Mouse (Mus musculus) lung, embryonic 15.5 days (tissue): Measurements from ENCODE around the gene Rb1. TPM values are rescaled to one million over a fixed set of nuclear protein-coding genes. Genes with fewer than 3 reads are reported as not detected.

Source experiments
- ATAC-seq: fragments of 200-750 bp; cut with Nextera tagmentation; 2 replicates; pipeline ENCODE4 v1.8.0; 2017; ENCODE audit warnings: moderate number of reproducible peaks, borderline replicate concordance; ENCODE audit not compliant: low FRiP score, low TSS enrichment; ENCODE audit errors: extremely low read depth
- H3K27ac ChIP-seq: fragments of 300-500 bp; sonication (generic); 2 replicates; pipeline ENCODE4 v1.5.1; 2015; ENCODE audit warnings: moderate library complexity, mild to moderate bottlenecking, inconsistent platforms
- H3K27me3 ChIP-seq: fragments of 300-500 bp; sonication (generic); 2 replicates; pipeline ENCODE4 v1.6.1; 2015; ENCODE audit warnings: inconsistent platforms
- H3K36me3 ChIP-seq: fragments of 300-500 bp; sonication (generic); 2 replicates; pipeline ENCODE4 v1.6.1; 2015; ENCODE audit warnings: inconsistent platforms
- H3K4me1 ChIP-seq: fragments of 300-500 bp; sonication (generic); 2 replicates; pipeline ENCODE4 v1.6.1; 2015; ENCODE audit warnings: inconsistent platforms
- H3K4me2 ChIP-seq: fragments of 300-500 bp; sonication (generic); 2 replicates; pipeline ENCODE4 v1.6.1; 2015; ENCODE audit warnings: inconsistent platforms, mild to moderate bottlenecking, moderate library complexity
- H3K4me3 ChIP-seq: fragments of 300-500 bp; sonication (generic); 2 replicates; pipeline ENCODE4 v1.5.1; 2015; ENCODE audit warnings: mild to moderate bottlenecking, inconsistent platforms
- H3K9ac ChIP-seq: fragments of 300-500 bp; sonication (generic); 2 replicates; pipeline ENCODE4 v1.6.1; 2015; ENCODE audit warnings: inconsistent platforms
- H3K9me3 ChIP-seq: fragments of 300-500 bp; sonication (generic); 2 replicates; pipeline ENCODE4 v1.6.1; 2016; ENCODE audit warnings: inconsistent platforms
- WGBS: fragments of 180-500 bp; shearing (Covaris S2); methylation state at CpG from one replicate; pipeline ENCODE4 v1.1.7; 2015; 5-methylcytosine and 5-hydroxymethylcytosine counted together
- polyA plus RNA-seq: library from polyadenylated mRNA; unstranded; fragments of >200 nt; fragmentation: Nextera tagmentation; extraction: Ambion mirVana; gene quantifications from 2 replicates; pipeline ENCODE4 v1.2.1, GENCODE M21; 2015

The Rb1 gene
- polyA plus RNA-seq, 1 experiment from 2014 or later, result 14.5 TPM

- peaks cover 72% of the 10 kb centered on the region for H3K36me3 ChIP-seq
- 83% methylated on average over 6 of the region's 6 CpGs for WGBS
These were observed 157.0 kb downstream of the Rb1 start for GRCm38 (mm10) chr14:73168605-73169004.

GRCm38 (mm10) chr14:73165136-73165535, 160.5 kb downstream of the Rb1 start:
- no peaks in the 10 kb centered on the region for H3K27me3 ChIP-seq
- H3K4me3 ChIP-seq, result no peak overlapping the region
- ATAC-seq, result no peak
- 91% methylated on average over 6 of the region's 6 CpGs for WGBS
- H3K27ac ChIP-seq, result no peak overlapping the region
- H3K9ac ChIP-seq, result no peak overlapping the region
- H3K36me3 ChIP-seq, result peaks cover 76% of the 10 kb centered on the region
- no peaks in the 10 kb centered on the region for H3K4me1 ChIP-seq
- H3K4me2 ChIP-seq, result no peak overlapping the region
- H3K9me3 ChIP-seq, result no peaks in the 10 kb centered on the region

More at GRCm38 (mm10) chr14:73168605-73169004, 157.0 kb downstream of the Rb1 start:
- no peak overlapping the region for H3K9ac ChIP-seq
- H3K27ac ChIP-seq, result no peak overlapping the region
- H3K4me2 ChIP-seq, result no peak overlapping the region
- no peaks in the 10 kb centered on the region for H3K9me3 ChIP-seq
- no peak for ATAC-seq
- no peaks in the 10 kb centered on the region for H3K27me3 ChIP-seq
- no peaks in the 10 kb centered on the region for H3K4me1 ChIP-seq
- H3K4me3 ChIP-seq, result no peak overlapping the region

- Histone ChIP-seq H3K9me3 (no peaks in the 10 kb centered on the region), H3K4me2 (no peak overlapping the region), H3K4me3 (no peak overlapping the region), H3K36me3 (peaks cover 72% of the 10 kb centered on the region), H3K27me3 (no peaks in the 10 kb centered on the region), H3K9ac (no peak overlapping the region), H3K27ac (no peak overlapping the region), H3K4me1 (no peaks in the 10 kb centered on the region)
- ATAC-seq, result no peak
- WGBS, result 90% methylated on average over 10 of the region's 10 CpGs
These were observed 162.1 kb downstream of the Rb1 start for GRCm38 (mm10) chr14:73163363-73163998.

- Histone ChIP-seq H3K36me3 (peaks cover 67% of the 10 kb centered on the region), H3K4me3 (no peak overlapping the region), H3K27ac (no peak overlapping the region), H3K4me2 (no peak overlapping the region), H3K9me3 (no peaks in the 10 kb centered on the region), H3K9ac (no peak overlapping the region), H3K27me3 (no peaks in the 10 kb centered on the region), H3K4me1 (no peaks in the 10 kb centered on the region)
- no peak for ATAC-seq
- WGBS, result 90% methylated on average over 13 of the region's 13 CpGs
These were observed 163.3 kb downstream of the Rb1 start for GRCm38 (mm10) chr14:73162192-73162800.

GRCm38 (mm10) chr14:73161303-73161702, 164.3 kb downstream of the Rb1 start:
- no peak overlapping the region for H3K27ac ChIP-seq
- H3K4me1 ChIP-seq, result no peaks in the 10 kb centered on the region
- H3K4me3 ChIP-seq, result no peak overlapping the region
- H3K27me3 ChIP-seq, result no peaks in the 10 kb centered on the region
- ATAC-seq, result no peak
- H3K9ac ChIP-seq, result no peak overlapping the region
- H3K4me2 ChIP-seq, result no peak overlapping the region
- 92% methylated on average over 4 of the region's 5 CpGs for WGBS
- peaks cover 68% of the 10 kb centered on the region for H3K36me3 ChIP-seq
- no peaks in the 10 kb centered on the region for H3K9me3 ChIP-seq

- Histone ChIP-seq H3K27me3 (no peaks in the 10 kb centered on the region), H3K4me2 (no peak overlapping the region), H3K4me3 (no peak overlapping the region), H3K36me3 (0 out of 2 replicates have a peak, but pooled peaks cover 6% of the 10 kb centered on the region), H3K9me3 (no peaks in the 10 kb centered on the region), H3K9ac (no peak overlapping the region), H3K4me1 (peaks cover 15% of the 10 kb centered on the region), H3K27ac (no peak overlapping the region)
- no peak for ATAC-seq
- 72% methylated on average over 3 of the region's 3 CpGs for WGBS
These were observed 177.5 kb downstream of the Rb1 start for GRCm38 (mm10) chr14:73148125-73148524.

- Histone ChIP-seq H3K36me3 (0 out of 2 replicates have a peak, but pooled peaks cover 6% of the 10 kb centered on the region), H3K9me3 (no peaks in the 10 kb centered on the region), H3K4me3 (no peak overlapping the region), H3K4me2 (no peak overlapping the region), H3K4me1 (peaks cover 15% of the 10 kb centered on the region), H3K27ac (no peak overlapping the region), H3K9ac (no peak overlapping the region), H3K27me3 (no peaks in the 10 kb centered on the region)
- WGBS, result 53% methylated on average over 3 of the region's 3 CpGs
- ATAC-seq, result no peak
These were observed 178.9 kb downstream of the Rb1 start for GRCm38 (mm10) chr14:73146721-73147120.

GRCm38 (mm10) chr14:73145531-73145930, 180.1 kb downstream of the Rb1 start:
- H3K27me3 ChIP-seq, result no peaks in the 10 kb centered on the region
- WGBS, result 84% methylated on average over 4 of the region's 4 CpGs
- H3K36me3 ChIP-seq, result 0 out of 2 replicates have a peak, but pooled peaks cover 3% of the 10 kb centered on the region
- no peak for ATAC-seq
- H3K4me2 ChIP-seq, result no peak overlapping the region
- H3K9me3 ChIP-seq, result no peaks in the 10 kb centered on the region
- H3K27ac ChIP-seq, result no peak overlapping the region
- H3K4me3 ChIP-seq, result no peak overlapping the region
- no peak overlapping the region for H3K9ac ChIP-seq
- H3K4me1 ChIP-seq, result peaks cover 15% of the 10 kb centered on the region

GRCm38 (mm10) chr14:73143710-73144420, 181.8 kb downstream of the Rb1 start:
- peak overlapping the region; percentile 97 for H3K9ac ChIP-seq
- no peaks in the 10 kb centered on the region for H3K9me3 ChIP-seq
- H3K36me3 ChIP-seq, result 0 out of 2 replicates have a peak, but pooled peaks cover 3% of the 10 kb centered on the region
- H3K4me3 ChIP-seq, result peak overlapping the region; percentile 80
- peak; percentile 9; the same call in 1 of the 2 replicates for ATAC-seq
- peak overlapping the region; percentile 79 for H3K4me2 ChIP-seq
- peak overlapping the region; percentile 99 for H3K27ac ChIP-seq
- H3K27me3 ChIP-seq, result no peaks in the 10 kb centered on the region
- peaks cover 15% of the 10 kb centered on the region for H3K4me1 ChIP-seq
- WGBS, result 26% methylated on average over 25 of the region's 25 CpGs

- H3K36me3 ChIP-seq, result 0 out of 2 replicates have a peak, but pooled peaks cover 3% of the 10 kb centered on the region
- H3K9me3 ChIP-seq, result no peaks in the 10 kb centered on the region
- H3K27me3 ChIP-seq, result no peaks in the 10 kb centered on the region
- H3K4me2 ChIP-seq, result peak overlapping the region; percentile 79
- WGBS, result under 1% methylated on average over 87 of the region's 88 CpGs
- ATAC-seq, result peak; percentile 92
- peak overlapping the region; percentile 99 for H3K27ac ChIP-seq
- peak overlapping the region; percentile 97 for H3K9ac ChIP-seq
- H3K4me3 ChIP-seq, result peak overlapping the region; percentile 80
- H3K4me1 ChIP-seq, result peaks cover 14% of the 10 kb centered on the region
These were observed 182.5 kb downstream of the Rb1 start for GRCm38 (mm10) chr14:73142896-73143709.

GRCm38 (mm10) chr14:73142421-73142895, 183.2 kb downstream of the Rb1 start:
- H3K36me3 ChIP-seq, result 0 out of 2 replicates have a peak, but pooled peaks cover 3% of the 10 kb centered on the region
- ATAC-seq, result peak; percentile 66

More at GRCm38 (mm10) chr14:73142421-73142895, 183.2 kb downstream of the Rb1 start:
- peak overlapping the region; percentile 80 for H3K4me3 ChIP-seq
- H3K27me3 ChIP-seq, result no peaks in the 10 kb centered on the region
- peak overlapping the region; percentile 99 for H3K27ac ChIP-seq
- 2% methylated on average over 11 of the region's 11 CpGs for WGBS
- peak overlapping the region; percentile 79 for H3K4me2 ChIP-seq
- H3K4me1 ChIP-seq, result peaks cover 9% of the 10 kb centered on the region
- no peaks in the 10 kb centered on the region for H3K9me3 ChIP-seq
- peak overlapping the region; percentile 97 for H3K9ac ChIP-seq
